Mouse (Mus musculus): ENCODE measurements at regions not wholly inside any gene's neighbourhood (a gene's known extent, or its start where the extent isn't known, plus 50 kb on each side); places are given as distances from the start of the nearest gene placed in this dataset.

- H3K4me2 ChIP-seq = no peak overlapping the region
- WGBS = 88% methylated on average over 5 of the region's 5 CpGs
- no peaks in the 10 kb centered on the region for H3K4me1 ChIP-seq
- H3K4me3 ChIP-seq (replicated peaks) = no peak overlapping the region
- H3K36me3 ChIP-seq = no peaks in the 10 kb centered on the region
- no peaks in the 10 kb centered on the region for H3K27me3 ChIP-seq (replicated peaks)
- no peak for ATAC-seq (ENCODE audit: low FRiP score)
- H3K27ac ChIP-seq (replicated peaks) = no peak overlapping the region
- H3K9ac ChIP-seq (replicated peaks) = no peak overlapping the region
- H3K9me3 ChIP-seq (replicated peaks) = no peaks in the 10 kb centered on the region
Observed at GRCm38 (mm10) chr8:116063541-116063940, 355.9 kb upstream of the Maf start.

GRCm38 (mm10) chr8:116053483-116053882 is 345.9 kb upstream of the Maf start:
- no peak for ATAC-seq (ENCODE audit: low FRiP score)
- H3K4me3 ChIP-seq (replicated peaks) = no peak overlapping the region
- no peak overlapping the region for H3K4me2 ChIP-seq
- H3K9me3 ChIP-seq (replicated peaks) = no peaks in the 10 kb centered on the region
- H3K9ac ChIP-seq (replicated peaks) = no peak overlapping the region
- H3K4me1 ChIP-seq = no peaks in the 10 kb centered on the region
- no peak overlapping the region for H3K27ac ChIP-seq (replicated peaks)
- peaks cover 8% of the 10 kb centered on the region for H3K27me3 ChIP-seq (replicated peaks)
- WGBS = 13% methylated on average over 7 of the region's 7 CpGs
- no peaks in the 10 kb centered on the region for H3K36me3 ChIP-seq

GRCm38 (mm10) chr8:116053043-116053442 is 345.4 kb upstream of the Maf start:
- no peak for ATAC-seq (ENCODE audit: low FRiP score)
- WGBS = 40% methylated on average over 6 of the region's 6 CpGs
- Histone ChIP-seq H3K36me3 (no peaks in the 10 kb centered on the region), H3K4me2 (no peak overlapping the region), H3K4me1 (no peaks in the 10 kb centered on the region), H3K27ac (replicated peaks) (no peak overlapping the region), H3K4me3 (replicated peaks) (no peak overlapping the region), H3K27me3 (replicated peaks) (peaks cover 8% of the 10 kb centered on the region), H3K9me3 (replicated peaks) (no peaks in the 10 kb centered on the region), H3K9ac (replicated peaks) (no peak overlapping the region)

- no peaks in the 10 kb centered on the region for H3K27me3 ChIP-seq (replicated peaks)
- H3K4me2 ChIP-seq = no peak overlapping the region
- H3K4me3 ChIP-seq (replicated peaks) = no peak overlapping the region
- no peaks in the 10 kb centered on the region for H3K36me3 ChIP-seq
- H3K9me3 ChIP-seq (replicated peaks) = no peaks in the 10 kb centered on the region
- no peak overlapping the region for H3K9ac ChIP-seq (replicated peaks)
- 84% methylated on average over 10 of the region's 10 CpGs for WGBS
- ATAC-seq (ENCODE audit: low FRiP score) = no peak
- no peaks in the 10 kb centered on the region for H3K4me1 ChIP-seq
- no peak overlapping the region for H3K27ac ChIP-seq (replicated peaks)
Observed at GRCm38 (mm10) chr8:116048480-116048879, 340.9 kb upstream of the Maf start.

GRCm38 (mm10) chr8:116046859-116047258 is 339.3 kb upstream of the Maf start:
- Histone ChIP-seq H3K9ac (replicated peaks) (no peak overlapping the region), H3K4me3 (replicated peaks) (no peak overlapping the region), H3K36me3 (no peaks in the 10 kb centered on the region), H3K4me2 (no peak overlapping the region), H3K27me3 (replicated peaks) (no peaks in the 10 kb centered on the region), H3K27ac (replicated peaks) (no peak overlapping the region), H3K4me1 (no peaks in the 10 kb centered on the region), H3K9me3 (replicated peaks) (no peaks in the 10 kb centered on the region)
- ATAC-seq (ENCODE audit: low FRiP score) = no peak
- WGBS = 69% methylated on average over 3 of the region's 3 CpGs

GRCm38 (mm10) chr8:116045526-116045925 is 337.9 kb upstream of the Maf start:
- Histone ChIP-seq H3K27ac (replicated peaks) (no peak overlapping the region), H3K4me3 (replicated peaks) (no peak overlapping the region), H3K36me3 (no peaks in the 10 kb centered on the region), H3K9ac (replicated peaks) (no peak overlapping the region), H3K4me2 (no peak overlapping the region), H3K4me1 (no peaks in the 10 kb centered on the region), H3K27me3 (replicated peaks) (no peaks in the 10 kb centered on the region), H3K9me3 (replicated peaks) (no peaks in the 10 kb centered on the region)
- no peak for ATAC-seq (ENCODE audit: low FRiP score)
- WGBS = 88% methylated on average over 3 of the region's 3 CpGs

GRCm38 (mm10) chr8:116043381-116043780 is 335.8 kb upstream of the Maf start:
- ATAC-seq (ENCODE audit: low FRiP score) = no peak

GRCm38 (mm10) chr8:116030966-116031365 is 323.4 kb upstream of the Maf start:
- H3K4me2 ChIP-seq = no peak overlapping the region
- no peak overlapping the region for H3K27ac ChIP-seq (replicated peaks)
- no peak overlapping the region for H3K9ac ChIP-seq (replicated peaks)
- no peaks in the 10 kb centered on the region for H3K4me1 ChIP-seq
- H3K4me3 ChIP-seq (replicated peaks) = no peak overlapping the region
- WGBS = 88% methylated on average over 10 of the region's 10 CpGs
- H3K36me3 ChIP-seq = no peaks in the 10 kb centered on the region
- ATAC-seq (ENCODE audit: low FRiP score) = no peak
- no peaks in the 10 kb centered on the region for H3K9me3 ChIP-seq (replicated peaks)
- H3K27me3 ChIP-seq (replicated peaks) = no peaks in the 10 kb centered on the region

More at GRCm38 (mm10) chr8:116043381-116043780, 335.8 kb upstream of the Maf start:
- Histone ChIP-seq H3K4me3 (replicated peaks) (no peak overlapping the region), H3K27ac (replicated peaks) (no peak overlapping the region), H3K4me2 (no peak overlapping the region), H3K9me3 (replicated peaks) (no peaks in the 10 kb centered on the region), H3K27me3 (replicated peaks) (no peaks in the 10 kb centered on the region), H3K9ac (replicated peaks) (no peak overlapping the region), H3K36me3 (no peaks in the 10 kb centered on the region), H3K4me1 (no peaks in the 10 kb centered on the region)
- 84% methylated on average over 4 of the region's 4 CpGs for WGBS

GRCm38 (mm10) chr8:116025321-116025720 is 317.7 kb upstream of the Maf start:
- Histone ChIP-seq H3K27ac (replicated peaks) (no peak overlapping the region), H3K9ac (replicated peaks) (no peak overlapping the region), H3K27me3 (replicated peaks) (no peaks in the 10 kb centered on the region), H3K4me2 (no peak overlapping the region), H3K9me3 (replicated peaks) (no peaks in the 10 kb centered on the region), H3K4me3 (replicated peaks) (no peak overlapping the region), H3K36me3 (no peaks in the 10 kb centered on the region), H3K4me1 (no peaks in the 10 kb centered on the region)
- 79% methylated on average over 2 of the region's 2 CpGs for WGBS
- no peak for ATAC-seq (ENCODE audit: low FRiP score)

GRCm38 (mm10) chr8:116024811-116025210 is 317.2 kb upstream of the Maf start:
- Histone ChIP-seq H3K4me2 (no peak overlapping the region), H3K9me3 (replicated peaks) (no peaks in the 10 kb centered on the region), H3K4me1 (no peaks in the 10 kb centered on the region), H3K9ac (replicated peaks) (no peak overlapping the region), H3K27ac (replicated peaks) (no peak overlapping the region), H3K27me3 (replicated peaks) (no peaks in the 10 kb centered on the region), H3K36me3 (no peaks in the 10 kb centered on the region), H3K4me3 (replicated peaks) (no peak overlapping the region)
- WGBS = 79% methylated on average over 4 of the region's 4 CpGs
- no peak for ATAC-seq (ENCODE audit: low FRiP score)

- Histone ChIP-seq H3K9me3 (replicated peaks) (no peaks in the 10 kb centered on the region), H3K4me3 (replicated peaks) (no peak overlapping the region), H3K27ac (replicated peaks) (no peak overlapping the region), H3K9ac (replicated peaks) (no peak overlapping the region), H3K36me3 (no peaks in the 10 kb centered on the region), H3K4me1 (no peaks in the 10 kb centered on the region), H3K4me2 (no peak overlapping the region), H3K27me3 (replicated peaks) (no peaks in the 10 kb centered on the region)
- ATAC-seq (ENCODE audit: low FRiP score) = no peak
Observed at GRCm38 (mm10) chr8:116021691-116022090, 314.1 kb upstream of the Maf start.

GRCm38 (mm10) chr8:115995320-115995719 is 287.7 kb upstream of the Maf start:
- ATAC-seq (ENCODE audit: low FRiP score) = no peak
- no peak overlapping the region for H3K27ac ChIP-seq (replicated peaks)
- 84% methylated on average over 5 of the region's 5 CpGs for WGBS

GRCm38 (mm10) chr8:115991989-115992388 is 284.4 kb upstream of the Maf start:
- Histone ChIP-seq H3K9ac (replicated peaks) (no peak overlapping the region), H3K4me1 (no peaks in the 10 kb centered on the region), H3K4me2 (no peak overlapping the region), H3K9me3 (replicated peaks) (no peaks in the 10 kb centered on the region), H3K36me3 (no peaks in the 10 kb centered on the region), H3K4me3 (replicated peaks) (no peak overlapping the region), H3K27me3 (replicated peaks) (no peaks in the 10 kb centered on the region), H3K27ac (replicated peaks) (no peak overlapping the region)
- WGBS = 87% methylated on average over 6 of the region's 6 CpGs
- no peak for ATAC-seq (ENCODE audit: low FRiP score)

More at GRCm38 (mm10) chr8:115995320-115995719, 287.7 kb upstream of the Maf start:
- H3K4me3 ChIP-seq (replicated peaks) = no peak overlapping the region
- no peaks in the 10 kb centered on the region for H3K9me3 ChIP-seq (replicated peaks)
- H3K27me3 ChIP-seq (replicated peaks) = no peaks in the 10 kb centered on the region
- H3K9ac ChIP-seq (replicated peaks) = no peak overlapping the region
- no peaks in the 10 kb centered on the region for H3K4me1 ChIP-seq
- no peak overlapping the region for H3K4me2 ChIP-seq
- H3K36me3 ChIP-seq = no peaks in the 10 kb centered on the region

Measured in neural tube, embryonic 15.5 days (tissue).